Mouse (Mus musculus): Measurements from ENCODE around the gene Ankrd40.

Ankrd40 gene

DNA sequence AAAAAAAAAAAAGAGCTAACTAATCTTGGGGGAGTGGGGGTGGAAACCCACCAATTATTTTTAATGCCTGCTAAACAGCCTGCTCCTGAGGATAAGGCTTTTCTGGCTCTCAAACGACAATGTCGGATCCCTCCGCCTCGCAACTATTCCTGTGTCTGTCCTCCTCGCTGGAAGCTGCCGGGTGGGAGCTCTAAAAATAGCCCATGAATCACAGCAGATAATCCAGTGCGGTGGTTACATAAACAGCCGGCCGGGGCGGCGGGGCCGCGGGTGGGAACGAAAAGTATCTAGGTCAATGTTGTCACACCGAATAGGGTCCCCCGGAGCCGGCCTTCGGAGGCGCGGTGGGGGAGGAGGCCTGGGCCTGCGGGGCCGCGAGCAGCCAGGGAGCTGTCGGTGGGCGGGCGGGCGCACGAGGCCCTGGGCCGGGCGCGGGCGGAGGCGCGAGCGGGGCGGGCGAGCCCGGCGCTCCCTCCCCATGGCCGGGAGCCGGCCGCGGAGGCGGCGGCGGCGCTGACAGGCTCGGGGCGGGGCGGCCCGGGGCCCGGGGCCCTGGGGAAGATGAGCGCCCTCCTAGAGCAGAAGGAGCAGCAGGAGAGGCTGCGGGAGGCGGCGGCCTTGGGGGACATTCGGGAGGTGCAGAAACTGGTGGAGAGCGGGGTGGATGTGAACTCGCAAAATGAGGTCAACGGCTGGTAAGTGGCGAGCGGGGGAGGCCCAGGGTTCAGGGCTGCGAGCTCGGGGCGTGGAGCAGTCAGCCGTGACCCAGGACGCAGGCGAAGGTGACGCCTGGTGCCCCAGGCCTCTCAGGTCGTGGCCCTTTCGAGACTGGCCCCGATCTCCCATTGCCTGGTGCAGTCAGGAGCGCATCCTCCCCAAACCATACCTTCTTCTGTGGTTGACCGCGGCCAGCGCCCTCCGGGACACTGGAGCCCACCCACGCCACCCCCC is at the start of gene Ankrd40:
Gene Ankrd40 (plus strand): TSS at position 309 of the 951 bp plus-strand sequence.
- DNase-seq (ENCODE audit: low read depth, low spot score): peak; percentile 95

DNA sequence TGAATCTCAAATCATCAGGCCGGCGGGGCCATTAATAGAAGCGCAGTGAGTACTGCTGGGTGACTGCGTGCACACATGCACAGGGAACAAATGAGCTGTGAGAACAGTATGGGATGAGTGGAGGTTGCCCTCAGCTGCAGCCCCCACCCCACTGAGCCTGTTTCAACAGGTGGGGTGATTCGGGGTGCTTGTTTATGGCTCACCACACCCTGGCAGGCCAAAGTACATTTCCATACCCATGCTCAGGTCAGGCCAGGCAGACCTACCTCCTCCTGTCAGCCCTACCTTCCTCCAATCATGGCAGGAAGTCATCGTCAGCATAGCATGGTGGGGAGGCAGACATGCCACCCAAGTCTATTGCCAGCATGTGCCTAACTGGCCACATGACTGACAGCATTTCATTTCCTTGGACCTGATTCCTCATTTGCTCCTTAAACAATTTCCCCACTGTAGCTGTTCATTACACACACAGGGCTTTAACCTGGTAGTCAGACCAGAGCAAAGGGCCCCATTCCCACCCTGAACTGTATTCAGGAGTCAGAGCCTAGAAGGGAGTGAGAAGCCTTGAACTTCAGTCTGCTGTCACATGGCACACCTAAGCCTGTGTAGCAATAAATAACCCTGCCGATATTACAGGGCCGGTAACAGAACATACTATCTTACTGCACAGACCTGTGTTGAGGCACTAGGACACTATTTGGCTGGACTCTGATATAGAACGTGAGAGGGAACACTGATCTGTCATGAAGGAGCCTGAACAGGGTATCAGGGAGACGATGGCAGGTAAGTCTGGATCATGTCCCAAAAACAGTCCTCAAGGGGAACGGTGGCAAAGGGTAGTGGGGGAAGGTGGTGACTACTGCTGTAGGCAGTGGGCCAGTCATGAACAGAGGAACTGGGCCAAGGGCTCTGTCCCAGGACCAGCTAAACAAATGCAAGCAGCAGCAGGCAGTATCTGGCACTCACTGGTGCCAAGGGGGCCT is 46.3 kb upstream of the Ankrd40 start, which contains the start of gene Gm21885:
Gene Gm21885 (plus strand): TSS at position 675 of the 983 bp plus-strand sequence.
- no peak for DNase-seq (ENCODE audit: low read depth, low spot score)

GRCm38 (mm10) chr11:94282291-94282690 is 45.5 kb upstream of the Ankrd40 start:
- peak; percentile 31 for DNase-seq (ENCODE audit: low read depth, low spot score)

- DNase-seq (ENCODE audit: low read depth, low spot score): no peak
Observed at GRCm38 (mm10) chr11:94283536-94284099, 44.2 kb upstream of the Ankrd40 start.

DNA sequence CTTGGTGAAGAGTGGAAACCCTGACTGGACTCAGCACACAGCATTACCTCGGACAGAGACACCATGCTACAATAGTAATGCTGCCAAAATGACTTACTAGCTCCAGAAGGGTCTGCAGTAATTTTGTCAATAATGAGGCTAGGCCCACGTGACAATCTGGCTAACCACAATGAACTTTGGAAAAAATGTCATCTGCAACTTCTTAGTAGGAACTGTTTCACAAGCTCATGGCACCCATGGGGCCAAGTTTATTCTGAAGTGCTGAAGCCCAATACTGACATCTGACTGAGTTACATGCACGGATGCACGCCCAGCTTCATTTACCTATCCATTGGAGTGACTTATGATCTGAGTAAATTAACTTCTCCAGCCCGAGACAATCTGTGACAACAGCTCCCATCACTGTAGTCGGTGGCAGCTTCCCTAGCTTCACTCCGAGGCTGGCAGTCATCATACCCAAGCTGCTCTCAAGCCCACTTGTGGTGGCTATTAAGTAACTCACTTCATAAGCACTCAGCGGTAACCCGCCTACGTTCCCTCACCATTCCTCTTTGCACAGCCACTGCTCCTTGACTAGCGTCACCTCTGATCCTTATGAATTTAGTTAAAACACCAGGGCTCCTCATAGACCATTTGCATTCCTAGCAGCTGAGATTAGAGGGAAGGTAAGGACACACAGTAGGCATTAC is 41.8 kb upstream of the Ankrd40 start:
- no peak for DNase-seq (ENCODE audit: low read depth, low spot score)

DNA sequence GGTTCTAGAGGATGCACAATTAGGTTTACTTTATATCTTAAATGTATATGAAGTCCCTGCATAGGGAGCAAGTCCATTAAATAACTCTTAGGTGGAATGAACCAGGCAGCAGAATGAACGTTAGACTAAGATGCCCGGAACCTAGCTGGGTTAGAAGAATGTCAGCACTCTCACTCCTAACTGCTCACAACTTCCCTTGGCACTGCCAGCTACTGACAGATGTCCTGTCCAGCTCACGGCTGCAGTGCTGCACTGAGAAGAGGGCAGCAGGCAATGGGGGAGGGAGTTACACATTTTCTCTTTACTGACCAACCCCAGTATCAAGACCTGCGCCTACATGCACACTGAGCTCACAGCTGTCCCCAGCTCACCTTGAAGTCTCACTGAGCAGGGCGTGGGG is 40.7 kb upstream of the Ankrd40 start:
- DNase-seq (ENCODE audit: low read depth, low spot score): no peak

DNA sequence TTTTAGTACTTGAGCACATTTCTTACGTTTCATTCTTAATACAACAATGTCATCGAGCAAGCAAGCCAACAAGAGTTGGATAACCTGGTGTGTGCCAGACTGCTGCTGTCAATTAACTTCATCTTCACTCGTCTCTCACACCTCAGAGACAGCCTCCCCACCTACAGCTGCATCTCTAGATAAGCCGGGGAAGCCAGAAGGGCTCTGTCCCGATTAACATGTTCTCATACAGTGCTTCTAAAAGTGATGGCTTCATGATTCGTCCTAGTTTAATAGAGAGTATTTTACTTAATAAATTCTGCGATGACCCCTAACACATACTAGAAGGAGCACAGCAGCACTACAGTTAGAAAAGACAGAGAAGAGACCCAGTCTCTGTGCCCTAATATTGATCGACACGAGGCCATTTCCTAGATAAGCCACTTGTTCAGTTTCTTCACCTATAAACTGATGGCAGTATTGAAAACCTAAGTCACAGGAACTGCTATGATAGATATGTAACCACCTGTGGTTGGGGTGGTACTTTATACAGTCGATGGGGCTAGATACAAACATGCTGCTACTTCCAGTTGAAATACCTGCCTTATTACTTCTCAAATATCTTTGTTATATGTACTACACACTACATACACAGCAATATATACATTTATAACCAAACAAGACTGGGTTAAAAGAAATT is 37.6 kb upstream of the Ankrd40 start:
- no peak for DNase-seq (ENCODE audit: low read depth, low spot score)

DNA sequence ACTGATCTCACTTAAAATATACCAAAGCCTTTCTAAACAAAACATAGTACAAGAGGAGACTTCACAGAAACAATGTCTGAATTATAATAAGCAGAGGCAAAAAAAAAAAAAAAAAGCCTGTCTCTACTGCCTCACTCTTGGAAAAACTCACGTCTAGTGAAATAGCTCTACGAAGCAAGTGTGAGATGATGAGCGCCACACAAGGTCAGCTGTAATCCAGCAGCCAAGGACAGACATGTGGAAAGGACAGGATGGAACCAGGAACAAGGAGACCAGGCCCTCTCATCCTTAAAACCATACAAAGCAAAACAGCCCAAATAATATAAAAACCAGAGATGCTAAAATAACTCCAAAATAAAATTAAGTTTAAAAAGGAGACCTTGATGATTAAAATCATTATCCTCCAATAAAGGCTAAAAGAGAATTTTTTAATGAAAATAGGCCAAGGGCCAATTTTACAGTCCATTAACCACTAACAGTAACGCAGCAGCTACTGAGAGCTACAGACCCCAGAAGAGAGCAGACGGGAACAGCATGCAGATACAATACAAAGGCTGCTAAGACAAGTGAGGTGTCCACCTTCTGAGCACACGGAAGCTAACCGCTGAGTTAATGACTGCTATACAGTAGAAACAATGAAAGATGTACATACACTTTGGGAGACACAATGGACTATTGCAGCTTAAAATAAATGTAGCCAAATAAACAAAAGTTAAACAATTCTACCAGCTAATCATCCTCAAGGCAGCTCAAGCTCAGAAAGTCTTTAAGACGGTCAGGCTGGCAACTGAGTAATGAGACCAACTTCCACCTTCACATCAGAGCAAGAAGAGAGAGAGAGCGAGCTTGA is 32.6 kb upstream of the Ankrd40 start:
- no peak for DNase-seq (ENCODE audit: low read depth, low spot score)

GRCm38 (mm10) chr11:94312733-94313132 is 15.1 kb upstream of the Ankrd40 start:
- no peak for DNase-seq (ENCODE audit: low read depth, low spot score)

GRCm38 (mm10) chr11:94314098-94314652 is 13.6 kb upstream of the Ankrd40 start:
- DNase-seq (ENCODE audit: low read depth, low spot score): no peak

DNA sequence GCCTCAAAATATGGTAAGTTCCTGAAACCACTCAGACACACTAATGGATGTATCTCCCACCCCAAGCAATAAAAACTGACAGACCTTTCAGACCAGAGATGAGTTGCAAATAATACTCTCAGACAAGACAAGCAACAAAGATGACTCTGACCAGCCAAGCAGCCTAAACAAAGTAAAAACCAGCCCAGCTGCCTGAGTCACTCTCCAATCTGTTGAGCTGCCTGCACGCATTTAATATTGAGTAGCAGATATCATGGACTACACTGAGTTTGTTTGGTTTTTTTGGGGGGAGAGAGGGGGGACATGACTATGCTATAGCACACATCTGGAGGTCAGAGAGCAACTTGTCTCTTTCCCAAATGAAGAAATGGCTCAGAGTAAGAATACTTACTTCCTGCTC is 12.5 kb upstream of the Ankrd40 start:
- DNase-seq (ENCODE audit: low read depth, low spot score): no peak

GRCm38 (mm10) chr11:94316528-94316927 is 11.3 kb upstream of the Ankrd40 start:
- DNase-seq (ENCODE audit: low read depth, low spot score): no peak

DNA sequence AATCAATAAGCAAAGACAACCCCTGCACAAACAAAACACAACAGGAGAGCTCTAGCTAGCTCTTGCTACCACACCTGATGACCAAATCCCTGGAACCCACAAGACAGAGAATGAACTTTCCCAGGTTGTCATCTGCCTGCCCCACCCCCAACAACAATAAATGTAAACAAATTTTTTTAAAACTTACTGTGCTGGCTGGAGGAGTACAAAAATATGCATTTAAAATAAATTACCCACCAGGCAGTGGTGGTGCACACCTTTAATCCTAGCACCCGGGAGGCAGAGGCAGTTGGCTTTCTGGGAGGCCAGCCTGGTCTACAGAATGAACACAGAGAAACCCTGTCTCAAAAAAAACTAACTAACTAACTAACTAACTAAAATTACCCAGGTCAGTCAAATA is 10.8 kb upstream of the Ankrd40 start:
- no peak for DNase-seq (ENCODE audit: low read depth, low spot score)

GRCm38 (mm10) chr11:94317515-94317914 is 10.3 kb upstream of the Ankrd40 start:
- DNase-seq (ENCODE audit: low read depth, low spot score): no peak

GRCm38 (mm10) chr11:94318056-94318455 is 9.7 kb upstream of the Ankrd40 start:
- DNase-seq (ENCODE audit: low read depth, low spot score): no peak

- peak; percentile 51 for DNase-seq (ENCODE audit: low read depth, low spot score)
Observed at GRCm38 (mm10) chr11:94320969-94321930, 6.6 kb upstream of the Ankrd40 start.

DNA sequence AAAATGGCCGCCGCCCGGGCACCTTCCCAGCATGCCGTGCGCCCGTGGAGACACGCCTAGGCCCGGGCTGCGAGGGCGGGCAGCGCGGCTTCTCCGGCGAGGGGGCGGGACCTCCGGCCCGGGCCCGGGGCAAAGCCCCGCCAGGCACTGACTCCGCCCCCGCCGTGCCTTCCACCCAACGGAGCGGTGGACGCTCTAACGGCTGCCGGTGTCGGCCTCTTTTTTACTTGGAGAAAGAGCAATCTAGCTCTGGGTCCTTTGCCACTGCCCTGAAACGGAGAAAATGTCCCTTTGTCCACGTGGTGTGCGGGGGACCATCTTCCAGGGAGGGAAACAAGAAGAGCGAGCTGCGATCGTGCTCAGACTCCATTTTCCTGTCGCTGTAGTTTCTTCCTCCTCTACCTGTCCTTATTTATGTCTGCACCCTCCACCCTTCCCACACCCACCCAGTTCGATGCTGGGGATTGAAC is 5.8 kb upstream of the Ankrd40 start, which contains the start of gene Luc7l3:
Gene Luc7l3 (minus strand): TSS at position 58 of the 470 bp plus-strand sequence.
- peak; percentile 87 for DNase-seq (ENCODE audit: low read depth, low spot score)

- DNase-seq (ENCODE audit: low read depth, low spot score): peak; percentile 33
Observed at GRCm38 (mm10) chr11:94322636-94323035, 5.2 kb upstream of the Ankrd40 start.
